Mouse (Mus musculus): ENCODE measurements at regions not wholly inside any gene's neighbourhood (a gene's known extent, or its start where the extent isn't known, plus 50 kb on each side); places are given as distances from the start of the nearest gene placed in this dataset.

DNA sequence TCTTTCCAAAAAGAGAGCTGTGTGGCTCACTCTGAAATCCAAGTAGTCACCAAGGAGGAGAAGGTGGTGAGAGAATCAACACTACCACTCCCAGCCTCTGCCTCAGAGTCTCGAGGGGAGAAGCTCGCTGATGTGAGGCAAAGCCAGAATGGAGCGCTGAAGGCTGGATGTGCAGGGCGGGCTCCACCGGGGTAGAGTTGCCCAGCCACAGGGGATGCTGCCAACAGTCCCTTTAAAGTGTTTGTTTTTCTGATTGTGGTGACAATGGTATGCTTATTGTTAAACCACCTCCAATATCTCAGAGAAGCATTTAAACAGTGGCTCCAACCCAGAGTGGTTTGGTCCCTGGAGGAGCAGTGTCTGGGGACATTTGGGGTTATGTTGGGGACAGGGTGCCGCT is 110.7 kb upstream of the Ptpn1 start:
- DNase-seq (ENCODE audit: low spot score in 2 of 2): no peak

DNA sequence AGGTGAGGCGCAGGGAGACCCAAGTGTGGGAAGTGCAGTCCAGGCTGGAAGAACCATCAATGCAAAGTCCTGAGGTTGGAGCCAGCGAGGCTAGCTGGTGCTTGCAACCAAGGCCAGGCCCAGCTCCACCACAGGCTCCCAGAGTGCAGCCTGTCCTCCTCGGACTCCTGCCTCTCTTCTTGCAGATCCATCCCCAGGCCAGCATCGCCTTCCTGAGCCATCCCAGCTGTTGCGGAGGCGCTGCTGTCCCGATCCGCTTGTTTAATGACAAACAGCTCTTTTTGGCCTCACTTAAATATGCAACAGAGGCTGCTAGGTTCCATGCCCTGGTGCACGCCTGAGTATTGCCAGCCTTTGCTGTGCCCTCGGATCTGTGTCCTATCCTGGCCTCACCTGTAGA is 113.1 kb upstream of the Ptpn1 start:
- DNase-seq (ENCODE audit: low spot score in 2 of 2): no peak

DNA sequence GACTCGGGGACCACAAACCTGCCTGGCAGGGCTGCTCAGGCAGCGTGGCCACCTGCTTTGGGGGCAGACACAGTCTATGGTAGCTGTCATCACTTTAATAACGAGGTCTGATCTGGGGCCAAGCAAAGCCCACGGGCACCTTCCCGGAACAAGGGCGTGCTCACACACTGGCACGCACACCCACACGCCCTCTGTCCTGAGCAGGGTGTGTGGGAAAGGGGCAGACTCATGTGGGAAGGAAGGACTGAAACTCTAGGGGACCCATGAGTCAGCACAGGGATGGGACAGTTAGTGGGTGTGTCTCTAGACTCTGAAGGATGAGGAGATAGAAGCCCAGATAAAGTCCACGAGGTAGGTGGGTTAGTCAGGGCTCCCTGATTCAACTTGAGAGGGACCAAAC is 114.8 kb upstream of the Ptpn1 start:
- no peak for DNase-seq (ENCODE audit: low spot score in 2 of 2)

DNA sequence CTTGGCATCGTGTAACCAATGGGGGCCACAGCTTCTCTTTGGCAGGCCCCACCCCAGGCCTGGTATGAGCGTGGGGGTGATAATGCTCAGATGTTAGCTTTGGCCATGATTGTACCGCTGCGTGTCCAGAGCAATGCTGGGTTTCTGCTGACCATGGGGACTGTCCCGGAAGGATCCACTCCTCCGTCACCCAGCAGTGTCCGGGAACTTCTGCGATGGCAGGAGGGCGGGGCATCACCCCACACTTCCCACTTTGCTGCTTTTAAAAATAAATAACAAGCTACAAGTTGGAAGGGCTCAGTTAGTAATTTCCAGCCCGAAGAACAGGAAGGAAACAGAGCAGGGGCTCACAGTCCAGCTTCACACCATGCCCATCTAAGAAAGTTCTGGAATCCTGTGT is 116.7 kb upstream of the Ptpn1 start:
- DNase-seq (ENCODE audit: low spot score in 2 of 2): no peak

DNA sequence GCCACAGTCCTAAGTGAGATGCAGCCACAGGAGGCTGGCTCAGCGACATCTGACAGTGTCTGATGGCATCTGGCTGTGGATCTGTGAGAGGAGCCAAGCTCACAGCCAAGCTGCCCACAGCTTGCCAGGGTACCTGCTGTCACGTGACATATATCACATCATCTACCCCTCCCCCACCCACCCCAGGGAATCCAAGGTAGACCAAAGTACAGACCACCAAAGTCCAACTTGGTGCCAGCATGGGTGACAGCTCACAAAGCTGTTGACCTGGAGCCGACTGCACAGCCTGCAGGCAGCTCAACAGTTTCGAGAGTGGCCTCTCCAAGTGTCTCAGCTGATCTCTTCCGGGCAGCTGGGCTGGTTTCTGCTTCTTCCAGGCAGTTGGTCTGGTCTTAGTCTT is 119.6 kb upstream of the Tmem189 start:
- no peak for DNase-seq (ENCODE audit: low spot score in 2 of 2)

DNA sequence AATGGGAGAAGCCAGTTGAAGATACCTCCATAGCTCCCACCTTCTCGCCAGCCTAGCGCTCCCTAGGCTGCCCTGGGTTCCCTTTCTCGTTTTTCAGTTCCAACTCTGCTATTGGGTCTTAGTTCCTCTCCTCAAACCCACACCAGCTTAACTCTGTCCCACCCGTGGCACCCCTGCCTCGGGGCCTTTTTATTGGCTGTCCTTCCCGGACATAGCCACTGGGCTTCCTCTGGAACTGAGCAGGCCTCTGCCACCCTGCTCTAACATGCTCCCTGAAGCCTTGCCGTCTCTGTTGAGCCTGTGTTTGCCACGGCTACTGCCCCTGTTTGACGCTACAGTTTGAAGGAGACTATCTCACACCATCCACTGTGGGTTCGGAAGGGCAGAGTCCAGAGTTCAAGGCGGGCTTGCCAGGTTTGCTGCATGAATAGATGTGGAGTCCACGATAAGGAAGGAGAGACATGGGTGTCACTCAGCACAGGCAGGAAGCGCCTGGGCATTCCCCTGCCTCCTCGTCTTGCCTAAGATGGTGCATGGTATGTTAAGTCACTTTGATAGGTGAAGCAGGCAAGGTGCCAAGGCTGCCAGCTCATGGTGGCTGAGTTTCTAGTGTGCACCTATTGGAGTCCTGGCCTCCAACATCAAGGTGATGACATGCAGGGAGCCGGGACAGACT is 116.1 kb upstream of the Tmem189 start:
- DNase-seq (ENCODE audit: low spot score in 2 of 2): no peak

DNA sequence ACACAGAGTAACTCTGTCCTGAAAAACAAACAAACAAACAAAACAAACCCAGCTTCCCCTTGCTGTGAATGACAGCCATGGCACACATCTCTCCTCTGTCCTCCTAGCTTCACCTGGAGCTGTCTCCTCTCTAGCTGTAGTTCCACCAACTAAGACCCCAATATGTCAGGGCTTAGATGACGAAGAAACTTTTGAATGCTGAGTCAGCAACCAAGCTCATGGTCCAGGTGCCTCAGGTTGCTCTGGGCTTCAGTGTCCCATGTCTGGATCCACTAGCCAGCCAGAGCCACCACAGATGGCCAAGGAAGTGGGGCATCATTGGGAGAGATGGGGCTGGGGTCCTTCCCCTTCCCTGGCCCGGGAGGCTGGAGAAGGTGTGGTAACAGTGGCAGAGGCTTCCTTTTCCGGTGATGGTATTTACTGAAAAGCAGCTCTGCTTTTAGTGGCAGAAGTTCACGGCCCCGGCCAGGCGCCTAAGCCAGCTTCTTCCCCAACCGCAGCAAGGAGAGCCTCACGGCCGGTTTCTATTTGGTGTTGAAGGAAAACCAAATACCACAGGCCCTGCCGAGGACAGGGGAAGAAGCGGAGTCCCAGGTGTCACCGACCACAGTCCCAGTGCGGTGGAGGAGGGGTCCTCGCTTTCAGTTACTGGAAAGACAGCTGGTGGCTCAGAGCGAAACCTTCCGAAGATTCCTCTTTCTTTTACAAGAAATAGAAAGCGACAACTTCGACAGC is 115.0 kb upstream of the Tmem189 start:
- DNase-seq (ENCODE audit: low spot score in 2 of 2): peak; percentile 29 to 71

DNA sequence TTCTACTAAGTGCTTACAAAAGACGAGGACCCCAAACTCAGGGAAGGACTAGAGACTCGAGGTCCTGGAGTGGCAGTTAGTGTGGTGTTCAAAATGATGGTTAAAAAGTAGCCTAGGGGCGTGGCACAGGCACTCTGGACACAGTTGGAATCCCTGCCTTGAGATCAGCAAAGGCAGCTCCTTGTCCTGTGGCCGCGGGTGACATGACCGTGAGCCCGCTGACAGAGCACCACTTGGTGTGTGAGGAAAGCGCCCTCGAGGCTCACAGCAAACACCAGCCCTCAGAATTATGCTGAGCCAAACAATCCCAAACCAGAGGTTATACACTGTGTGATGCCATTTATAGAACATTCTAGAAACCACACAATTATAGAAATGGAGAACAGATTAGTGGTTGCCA is 112.9 kb upstream of the Tmem189 start:
- DNase-seq (ENCODE audit: low spot score in 2 of 2): no peak

DNA sequence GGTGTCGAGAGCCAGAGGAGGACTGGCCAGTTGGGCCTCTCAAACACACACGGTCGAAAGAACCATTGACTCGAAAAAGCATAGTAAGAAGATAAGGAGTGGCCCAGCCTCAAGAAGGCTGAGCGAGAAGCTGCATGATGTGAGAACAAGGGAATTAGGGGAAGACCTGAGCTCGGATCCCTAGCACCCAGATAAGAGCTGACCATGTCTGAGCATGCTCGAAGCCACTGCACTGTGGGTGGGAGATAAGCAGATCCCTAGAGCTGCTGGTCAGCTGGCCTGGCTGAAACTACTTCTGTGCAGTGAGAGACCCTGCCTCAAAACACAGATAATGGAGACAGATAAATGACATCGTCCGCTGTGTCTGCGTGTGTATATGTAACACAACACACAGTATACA is 111.8 kb upstream of the Tmem189 start:
- DNase-seq (ENCODE audit: low spot score in 2 of 2): no peak

DNA sequence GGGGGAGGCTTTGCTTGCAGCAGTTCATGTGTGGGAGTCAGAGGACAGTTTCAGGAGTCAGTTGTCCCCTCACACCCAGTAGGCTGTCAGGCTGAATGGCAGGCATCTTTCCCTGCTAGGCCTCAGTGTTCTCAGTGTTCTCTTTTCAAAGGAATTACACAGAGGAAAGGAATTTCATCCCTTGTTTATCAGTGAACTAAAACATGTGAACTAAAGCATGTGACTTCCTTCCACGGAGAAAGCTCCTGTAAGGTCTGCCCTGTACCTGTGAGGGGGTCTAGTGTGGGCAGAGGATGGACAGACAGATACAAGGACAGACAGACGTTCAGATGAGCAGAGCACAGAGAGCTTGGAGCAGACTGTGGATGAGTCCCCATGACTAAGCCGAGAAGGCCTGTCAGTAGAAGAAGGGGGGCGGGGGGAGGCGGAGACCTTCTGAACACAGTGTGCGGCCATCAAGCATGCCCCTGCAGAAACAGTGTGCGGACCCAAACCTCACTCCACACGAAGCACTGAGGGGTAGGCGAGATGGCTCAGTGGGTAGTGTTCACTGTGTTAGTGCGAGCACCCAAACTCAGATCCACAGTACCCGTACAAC is 111.1 kb upstream of the Tmem189 start:
- DNase-seq (ENCODE audit: low spot score in 2 of 2): no peak

DNA sequence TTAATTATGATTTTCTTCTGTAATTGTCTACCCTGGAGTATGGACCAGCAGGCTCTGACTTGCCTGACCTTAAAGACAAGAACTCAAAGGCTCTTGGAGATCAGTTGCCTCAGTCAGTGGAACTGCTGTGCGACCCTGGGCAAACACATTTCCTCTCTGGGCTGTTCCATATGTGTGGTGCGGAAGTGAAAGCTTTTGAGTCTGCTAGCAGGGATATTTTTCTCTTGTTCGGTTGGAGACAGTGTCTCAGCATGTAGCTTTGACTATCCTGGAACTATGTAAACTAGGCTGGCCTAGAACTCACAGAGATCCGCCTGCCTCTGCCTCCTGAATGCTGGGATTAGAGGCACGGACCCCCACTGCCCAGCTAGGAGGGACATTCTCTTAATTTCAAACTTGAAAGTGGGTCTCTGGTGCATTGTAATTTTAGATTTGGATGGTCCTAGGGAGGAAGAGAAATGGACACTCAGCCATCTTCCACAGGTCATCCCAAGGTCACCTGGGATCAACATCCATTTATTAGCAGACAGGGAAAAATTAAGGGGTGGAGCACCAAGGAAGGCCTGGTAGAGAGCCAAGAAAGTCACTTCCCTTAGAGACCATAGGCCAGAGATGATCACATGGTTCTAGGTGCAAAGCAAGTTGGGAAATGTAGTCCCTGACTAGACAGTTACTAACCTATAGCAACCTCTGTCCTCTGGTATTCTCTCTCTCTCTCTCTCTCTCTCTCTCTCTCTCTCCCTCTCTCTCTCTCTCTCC is 110.2 kb upstream of the Tmem189 start:
- no peak for DNase-seq (ENCODE audit: low spot score in 2 of 2)

DNA sequence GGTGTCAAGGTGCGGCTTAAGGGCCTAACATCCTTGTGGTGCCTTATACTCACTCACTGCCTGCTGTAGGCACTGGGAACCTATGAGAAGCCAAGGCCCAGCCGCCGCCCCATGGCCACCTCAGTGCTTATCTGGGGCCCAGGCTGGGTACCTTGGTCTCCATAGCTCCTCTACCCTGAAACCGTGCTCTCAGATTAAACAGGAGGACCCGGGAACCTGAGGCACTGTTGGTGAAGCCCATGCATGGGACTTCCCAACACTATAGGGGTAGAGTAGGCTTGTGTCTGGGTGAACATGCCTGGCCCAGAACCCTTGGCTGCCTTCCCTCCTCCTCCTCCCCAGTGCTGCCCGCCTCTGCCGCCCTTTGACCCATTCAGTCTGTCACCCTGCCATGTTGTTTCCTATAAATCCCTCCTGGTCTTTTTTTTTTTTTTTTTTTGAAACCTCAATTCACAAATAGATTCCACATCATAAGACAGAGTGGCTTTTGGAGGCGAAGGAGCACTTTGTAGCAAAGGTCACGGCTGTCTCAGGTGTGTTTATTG is 109.4 kb upstream of the Tmem189 start:
- DNase-seq (ENCODE audit: low spot score in 2 of 2): no peak

DNA sequence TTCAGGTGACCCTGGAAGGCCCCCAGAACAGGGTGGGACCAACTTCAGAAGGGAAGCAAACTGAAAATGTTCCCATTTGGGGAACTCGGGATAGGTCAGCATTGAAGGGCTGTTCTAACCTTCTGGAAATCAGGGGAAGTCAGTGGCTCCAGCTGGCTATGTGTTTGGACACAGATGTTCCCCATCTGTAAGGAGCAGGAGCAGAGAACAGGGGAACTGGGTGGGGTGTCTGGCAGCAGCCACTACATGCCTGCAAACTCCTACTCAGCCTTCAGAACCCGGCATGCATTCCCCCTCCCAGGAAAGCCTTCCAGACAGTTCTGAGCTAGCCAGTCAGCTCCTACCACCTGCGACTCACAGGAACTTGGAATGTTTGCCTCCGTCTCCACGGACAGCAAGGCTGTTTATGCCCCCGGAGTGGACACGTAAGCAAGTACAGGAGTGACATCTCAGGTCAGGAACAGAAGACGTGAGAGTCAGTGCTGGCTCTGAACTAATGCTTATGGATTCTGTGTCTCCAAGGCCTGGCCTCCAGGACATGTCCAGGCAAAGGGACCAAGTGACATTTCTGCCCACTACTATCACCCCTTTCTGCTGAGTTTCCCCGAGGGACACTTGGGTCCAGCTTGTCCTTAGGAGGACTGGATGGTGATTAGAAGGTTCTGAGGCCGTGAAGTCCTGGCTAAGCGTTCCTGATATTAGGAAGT is 108.6 kb upstream of the Tmem189 start:
- DNase-seq (ENCODE audit: low spot score in 2 of 2): no peak

DNA sequence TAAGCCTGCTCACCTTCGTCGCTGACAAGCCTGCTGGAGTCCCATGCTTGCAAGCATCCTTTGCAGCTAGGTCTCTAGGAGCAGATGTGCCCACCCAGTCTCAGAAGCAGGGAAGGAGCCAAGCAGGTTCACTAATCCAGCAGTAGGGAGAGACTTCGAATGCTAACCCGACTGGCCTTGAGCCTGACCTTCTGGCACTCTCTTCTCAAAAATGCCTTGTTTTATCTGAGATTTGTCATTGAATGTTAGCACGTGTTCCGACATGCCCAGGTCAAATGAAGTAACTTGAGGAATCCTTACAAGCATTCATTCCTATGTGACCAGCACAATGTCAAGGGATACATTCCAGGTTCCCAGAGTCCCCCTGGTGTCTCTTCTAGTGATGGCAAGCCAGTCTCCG is 105.9 kb upstream of the Tmem189 start:
- DNase-seq (ENCODE audit: low spot score in 2 of 2): no peak

DNA sequence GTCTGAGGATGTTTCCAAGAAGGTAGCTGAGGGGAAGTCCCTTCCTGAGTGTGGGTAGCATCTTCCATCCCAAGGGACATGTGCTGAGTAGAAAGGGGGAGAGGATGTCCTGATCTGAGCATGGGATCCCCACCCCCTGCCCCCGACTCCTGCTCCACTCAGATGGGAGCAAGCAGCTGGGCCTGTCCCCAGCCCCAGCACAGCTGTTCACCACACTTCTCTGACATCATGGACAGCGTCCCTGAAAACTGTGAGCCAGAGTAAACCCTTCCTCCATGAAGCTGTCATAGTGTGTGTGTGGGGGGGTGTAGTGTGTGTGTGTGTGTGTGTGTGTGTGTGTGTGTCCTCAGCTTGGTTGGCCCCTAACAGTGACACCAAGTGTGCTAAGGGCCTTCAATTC is 104.3 kb upstream of the Tmem189 start:
- DNase-seq (ENCODE audit: low spot score in 2 of 2): no peak

DNA sequence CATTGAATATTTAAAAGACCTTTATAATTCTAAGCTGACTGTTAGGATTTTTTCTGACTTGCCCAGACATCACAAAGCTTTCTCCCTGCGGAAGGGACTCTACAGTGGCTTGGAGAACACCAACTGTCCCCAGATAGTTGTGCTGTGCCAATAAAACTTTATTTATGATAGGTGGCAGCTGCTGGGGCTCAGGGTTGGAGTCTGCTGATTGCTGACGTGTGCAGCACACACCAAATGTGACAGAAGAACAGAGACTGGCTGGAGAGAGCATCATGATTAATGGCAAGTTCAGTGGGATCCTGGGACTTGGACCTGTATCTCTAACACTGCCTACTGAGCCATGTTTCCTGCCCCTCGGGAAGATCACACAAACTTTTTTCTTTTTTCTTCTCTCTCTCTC is 103.1 kb upstream of the Tmem189 start:
- DNase-seq (ENCODE audit: low spot score in 2 of 2): no peak

DNA sequence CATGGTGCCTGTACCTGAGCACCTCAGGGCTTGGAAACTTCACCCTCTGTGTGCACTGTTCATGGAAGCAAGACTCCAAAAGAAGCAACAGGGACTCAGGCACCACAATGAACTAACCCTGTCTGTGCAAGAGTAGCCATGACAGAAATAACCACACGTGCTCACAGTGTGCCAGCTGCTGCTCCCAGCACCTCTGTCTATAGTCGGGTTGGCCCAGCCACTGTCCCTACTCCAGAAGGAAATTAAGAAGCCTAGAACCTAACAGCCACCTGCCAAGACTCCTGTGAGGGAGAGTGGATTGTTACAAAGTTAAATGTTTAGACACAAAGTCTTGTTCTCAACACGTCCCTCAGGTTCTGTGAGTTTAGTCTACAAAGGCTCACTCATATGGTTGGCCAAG is 102.7 kb upstream of the Tmem189 start:
- DNase-seq (ENCODE audit: low spot score in 2 of 2): no peak

DNA sequence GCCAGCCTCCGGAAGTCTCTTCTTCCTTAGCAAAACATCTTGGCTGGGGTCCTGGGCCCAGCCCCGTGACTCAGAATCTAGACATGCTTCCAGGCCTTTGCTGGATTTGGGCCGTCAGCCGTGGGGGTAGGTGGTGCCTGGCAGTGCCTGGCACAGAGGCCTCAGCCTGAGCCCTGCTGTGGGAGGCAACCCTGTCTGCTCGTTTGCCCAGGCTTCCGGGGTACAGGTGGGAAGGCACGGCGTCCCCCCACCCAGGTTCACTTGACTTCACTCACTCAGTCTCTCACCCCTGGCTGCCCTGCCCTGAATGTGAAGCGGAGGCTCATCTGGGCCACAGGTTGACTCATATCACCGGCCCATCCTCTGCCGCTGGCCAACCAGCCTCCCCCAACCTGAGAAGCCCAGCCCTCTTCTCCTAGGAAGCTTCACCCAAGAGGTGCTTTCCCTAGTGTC is 99.9 kb upstream of the Tmem189 start:
- DNase-seq (ENCODE audit: low spot score in 2 of 2): no peak

DNA sequence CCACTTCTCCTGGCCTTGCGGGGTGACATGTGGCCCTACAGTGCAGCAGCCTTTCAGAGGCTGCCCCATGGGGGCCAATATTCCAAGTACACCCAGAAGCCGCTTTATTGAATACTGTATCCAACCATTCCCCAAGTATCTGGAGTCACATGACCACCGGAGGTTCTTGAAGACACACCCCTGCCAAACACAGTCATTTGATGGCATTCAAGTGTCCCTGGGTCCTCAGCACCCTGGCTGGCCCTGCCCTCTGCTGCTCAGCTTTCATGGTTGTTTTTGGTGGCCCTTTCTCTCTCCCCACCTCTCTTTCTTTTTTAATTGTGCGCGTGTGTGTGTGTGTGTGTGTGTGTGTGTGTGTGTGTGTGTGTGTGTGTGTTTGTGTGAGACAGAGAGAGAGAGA is 97.3 kb upstream of the Tmem189 start:
- no peak for DNase-seq (ENCODE audit: low spot score in 2 of 2)

DNA sequence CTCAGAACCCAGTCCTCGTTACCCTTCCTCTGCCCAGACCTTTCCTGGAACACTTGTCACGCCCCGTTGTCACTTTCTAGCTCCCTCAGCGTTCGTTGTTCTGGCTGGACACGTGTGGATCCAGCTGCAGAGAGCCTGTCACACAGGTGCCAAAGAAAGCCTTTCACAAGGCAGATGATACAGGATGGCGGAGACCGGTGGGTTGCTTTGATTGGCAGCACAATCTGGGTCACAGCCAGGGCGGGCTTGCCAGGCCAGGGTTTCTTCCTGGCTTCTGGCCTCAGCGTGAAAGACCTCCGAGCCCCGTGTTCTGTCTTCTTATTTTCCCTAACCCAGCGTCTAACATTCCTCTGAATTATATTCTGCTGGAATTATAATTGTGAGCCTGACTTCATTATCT is 94.7 kb upstream of the Tmem189 start:
- no peak for DNase-seq (ENCODE audit: low spot score in 2 of 2)

DNA sequence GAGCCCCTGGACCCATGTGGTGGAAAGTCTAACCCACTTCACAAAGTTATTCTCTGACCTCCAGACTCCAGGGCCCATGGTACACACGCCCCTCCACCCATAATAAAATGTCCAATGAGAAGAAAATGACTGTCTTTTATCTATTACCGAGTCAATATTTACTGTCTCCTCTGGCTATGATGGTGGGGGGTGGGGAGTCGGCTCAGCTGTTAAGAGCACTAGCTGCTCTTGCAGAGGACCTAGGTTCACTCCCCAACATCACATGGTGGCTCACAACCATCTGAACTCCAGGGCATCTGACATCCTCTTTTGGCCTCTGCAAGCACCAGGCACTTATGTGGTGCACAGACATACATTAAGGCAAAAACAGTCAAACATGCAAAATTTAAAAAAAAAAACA is 93.8 kb upstream of the Tmem189 start:
- DNase-seq (ENCODE audit: low spot score in 2 of 2): no peak
